Mouse (Mus musculus) heart, postnatal 4 days (tissue): Measurements from ENCODE around the gene Dao. TPM values are rescaled to one million over a fixed set of nuclear protein-coding genes. Genes with fewer than 3 reads are reported as not detected.

ENCODE experiments used
- DNase-seq: peaks from one replicate; pipeline ENCODE4 v3.0.0; 2021
- total RNA-seq, 2 experiments: library from RNA; stranded (reverse); gene quantifications; 2 replicates each; pipeline ENCODE4 v1.2.3; 2021

Gene Dao
- total RNA-seq, 2 experiments from 2014 or later, result not detected

DNA sequence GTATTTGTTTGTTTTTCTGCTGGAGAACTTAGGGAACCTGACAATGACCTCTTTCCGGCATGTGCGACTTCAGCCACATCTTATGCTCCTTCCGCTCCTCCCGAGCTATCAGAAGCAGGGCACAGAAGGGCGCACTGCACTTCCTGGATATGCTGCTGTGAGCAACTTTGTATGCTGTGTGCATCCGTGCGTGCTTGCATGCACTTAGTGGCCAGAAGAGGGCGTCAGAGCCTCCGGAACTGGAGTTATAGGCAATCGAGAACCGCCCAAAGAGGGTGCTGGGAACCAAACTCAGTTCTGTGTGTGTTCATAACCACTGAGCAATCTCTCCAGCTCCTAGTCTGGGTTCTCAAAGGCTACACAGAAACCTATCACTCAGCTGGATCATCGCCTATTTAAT is 27.1 kb downstream of the Dao start:
- no peak for DNase-seq

GRCm38 (mm10) chr5:114032161-114032763 is 28.8 kb downstream of the Dao start:
- DNase-seq, result no peak

GRCm38 (mm10) chr5:114034393-114034792 is 30.9 kb downstream of the Dao start:
- DNase-seq, result no peak

DNA sequence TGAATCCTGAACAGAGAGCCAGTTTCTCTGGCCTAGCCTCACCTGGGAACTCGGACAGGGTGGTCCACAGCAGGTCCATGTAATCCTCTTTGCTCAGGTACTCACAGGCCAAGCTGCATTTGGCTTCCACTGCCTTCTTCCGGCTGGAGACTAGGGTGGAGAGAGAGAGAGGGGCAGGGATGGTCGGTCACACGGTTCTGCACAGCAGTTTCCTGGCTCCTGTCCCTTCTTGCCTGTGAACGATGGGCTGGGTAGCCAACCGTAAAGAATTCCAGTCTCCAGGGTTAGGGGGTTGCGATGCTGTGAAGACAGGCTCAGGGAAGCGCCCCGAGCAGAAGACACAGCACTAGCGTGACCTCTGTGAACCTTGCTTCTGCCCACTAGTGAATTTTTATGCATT is 31.6 kb downstream of the Dao start:
- DNase-seq, result no peak

DNA sequence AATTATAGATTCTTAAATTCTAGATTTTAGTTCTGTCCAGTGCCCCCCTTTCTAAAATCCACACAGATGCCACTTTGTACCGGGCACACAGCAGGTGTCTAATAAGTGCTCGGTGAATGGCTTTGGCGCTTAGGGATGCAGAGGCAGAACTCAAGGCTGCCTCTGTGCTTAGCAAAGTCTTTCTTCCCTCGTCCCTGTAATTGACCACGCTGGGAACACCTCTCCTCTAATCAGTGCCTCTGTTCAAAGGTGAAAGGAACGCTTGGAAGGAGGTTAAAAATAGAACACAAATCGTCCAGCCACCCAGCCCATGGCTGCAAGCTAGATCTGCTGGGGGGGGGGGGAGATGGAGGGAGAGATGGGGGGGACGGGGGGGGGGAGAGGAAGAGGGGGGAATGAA is 37.0 kb downstream of the Dao start:
- no peak for DNase-seq

- no peak for DNase-seq
Measured at GRCm38 (mm10) chr5:114040911-114041310, 37.4 kb downstream of the Dao start.

DNA sequence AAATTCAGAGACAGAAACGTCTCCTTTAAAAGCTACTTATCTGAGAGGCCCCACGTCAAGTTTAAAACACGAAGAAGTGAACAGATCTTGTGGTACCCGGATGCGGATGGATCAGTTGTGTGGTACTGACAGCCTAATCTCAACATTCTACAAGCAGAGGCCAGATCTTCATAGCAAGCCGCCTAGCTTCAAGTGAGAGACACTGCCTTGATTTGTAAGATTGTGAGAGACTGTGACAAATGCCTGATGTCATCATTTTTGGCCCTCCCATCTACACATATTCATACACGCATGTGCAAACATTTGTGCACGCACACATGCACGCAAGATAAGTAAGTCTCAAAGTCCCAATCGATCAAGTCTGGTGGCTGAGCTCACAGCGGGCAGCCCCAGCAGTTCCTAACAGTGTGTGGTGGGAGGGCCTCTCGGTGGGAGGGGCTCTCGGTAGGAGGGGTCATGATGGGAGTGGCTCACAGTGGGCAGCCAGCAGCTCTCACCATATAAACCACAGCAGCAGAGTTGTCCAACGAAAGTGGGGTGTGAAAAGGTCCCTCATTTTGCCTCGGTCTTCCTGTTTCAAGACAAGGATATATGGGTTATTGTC is 37.9 kb downstream of the Dao start:
- DNase-seq, result peak; percentile 48

GRCm38 (mm10) chr5:114043800-114044199 is 40.3 kb downstream of the Dao start:
- DNase-seq, result no peak

DNA sequence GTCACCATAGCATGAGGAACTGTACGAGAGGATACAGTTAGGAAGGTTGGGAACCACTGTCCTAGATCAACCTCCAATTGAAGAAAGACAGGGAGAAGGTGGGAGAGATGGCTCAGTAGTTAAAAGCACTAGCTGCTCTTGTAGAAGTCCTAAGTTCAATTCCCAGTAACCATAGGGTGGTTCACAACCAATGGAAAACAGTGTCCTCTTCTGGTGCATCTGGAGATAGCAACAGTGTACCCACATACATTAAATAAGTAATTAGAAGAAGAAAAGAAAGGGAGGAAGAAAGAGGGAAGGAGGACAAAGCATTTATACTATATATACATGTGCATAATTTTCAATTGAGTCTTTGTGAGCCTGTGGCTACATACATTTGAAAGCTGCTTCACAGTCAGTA is 41.6 kb downstream of the Dao start:
- DNase-seq, result no peak

DNA sequence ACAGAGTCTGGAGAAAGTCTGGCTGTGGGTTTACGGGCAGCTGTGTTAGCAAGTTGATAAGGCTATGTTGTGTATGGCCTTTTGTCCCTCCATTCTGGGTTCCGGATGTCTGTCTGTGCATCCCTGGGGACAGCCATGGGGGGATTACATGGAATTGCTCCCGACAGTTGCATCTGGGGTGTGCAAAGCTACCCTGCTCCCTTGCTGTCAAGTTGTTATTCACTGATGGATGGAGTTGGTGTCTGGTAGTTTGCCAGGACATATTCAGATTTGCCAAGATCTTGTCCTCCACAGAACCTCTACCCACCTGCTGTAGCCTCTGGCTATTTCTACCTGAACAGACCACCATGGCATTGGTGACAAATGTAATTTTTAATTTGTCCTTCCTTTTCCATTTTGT is 42.6 kb downstream of the Dao start:
- DNase-seq, result no peak

DNA sequence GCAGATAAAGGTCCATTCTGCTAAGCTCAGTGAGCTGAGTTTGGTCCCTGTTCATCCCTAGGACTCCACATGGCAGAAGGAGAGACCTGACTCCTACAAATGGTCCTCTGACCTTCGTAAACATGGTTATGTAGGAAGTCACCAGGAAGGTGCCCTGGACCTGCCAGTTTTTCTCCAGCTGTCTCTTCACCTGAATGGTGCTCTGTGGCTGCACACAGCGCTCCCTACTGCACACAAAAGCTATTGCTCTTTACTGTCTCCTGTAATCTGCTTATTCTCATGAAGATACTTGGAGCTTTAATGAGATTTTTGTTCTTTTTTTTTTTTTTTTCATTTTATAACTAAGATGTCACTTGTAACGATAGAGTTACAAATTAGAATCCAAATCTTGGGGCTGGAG is 43.1 kb downstream of the Dao start:
- DNase-seq, result no peak

DNA sequence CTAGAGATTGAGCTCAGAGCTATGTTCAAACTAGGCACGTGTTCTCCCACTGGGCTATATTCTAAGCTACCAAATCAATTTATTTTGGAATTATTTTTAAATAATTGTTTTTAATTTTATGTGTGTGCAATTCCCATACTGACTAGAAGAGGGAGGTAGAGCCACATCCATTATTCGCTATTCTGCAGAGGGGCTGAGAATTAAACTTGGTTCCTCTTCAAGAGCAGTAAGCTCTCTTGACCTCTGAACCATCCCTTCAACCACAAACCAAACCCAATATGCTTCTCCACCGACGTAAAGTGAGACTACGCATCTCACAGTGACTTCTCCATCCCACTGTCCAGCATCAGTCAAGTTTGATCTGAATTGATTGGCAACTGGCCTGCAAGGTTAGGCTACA is 43.7 kb downstream of the Dao start:
- no peak for DNase-seq

DNA sequence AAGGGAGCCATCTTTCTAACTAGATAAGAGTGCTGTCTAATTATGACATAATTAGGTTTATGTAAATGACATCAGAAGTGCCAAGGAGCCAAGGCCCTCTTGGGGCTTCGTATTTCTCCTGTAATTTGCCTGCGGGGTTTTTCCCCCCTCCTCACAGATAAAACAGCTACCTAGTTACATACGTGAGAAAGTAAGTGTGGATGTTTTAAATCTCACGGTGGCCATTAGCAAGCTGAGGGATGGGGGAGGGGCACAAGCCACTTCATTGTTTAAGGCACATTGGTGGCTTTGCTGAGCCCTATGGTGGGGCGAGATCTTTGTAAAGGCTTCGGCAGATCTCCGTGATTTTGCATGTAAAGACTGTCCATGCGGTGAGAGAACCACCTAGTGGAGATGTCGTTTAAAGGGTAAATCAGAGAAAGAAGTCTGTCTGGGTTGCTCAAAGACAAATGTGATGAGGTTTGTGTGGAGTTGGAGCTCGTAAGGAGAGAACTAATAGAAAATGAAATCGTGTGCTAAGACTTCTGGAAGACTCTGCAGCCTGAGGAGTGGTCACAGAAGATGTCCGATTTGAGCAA is 45.3 kb downstream of the Dao start:
- DNase-seq, result no peak

- DNase-seq, result peak; percentile 87
Measured at GRCm38 (mm10) chr5:114052246-114052761, 48.8 kb downstream of the Dao start.

- DNase-seq, result no peak
Measured at GRCm38 (mm10) chr5:114057129-114057731, 53.7 kb downstream of the Dao start.

- no peak for DNase-seq
Measured at GRCm38 (mm10) chr5:114061675-114062074, 58.2 kb downstream of the Dao start.

DNA sequence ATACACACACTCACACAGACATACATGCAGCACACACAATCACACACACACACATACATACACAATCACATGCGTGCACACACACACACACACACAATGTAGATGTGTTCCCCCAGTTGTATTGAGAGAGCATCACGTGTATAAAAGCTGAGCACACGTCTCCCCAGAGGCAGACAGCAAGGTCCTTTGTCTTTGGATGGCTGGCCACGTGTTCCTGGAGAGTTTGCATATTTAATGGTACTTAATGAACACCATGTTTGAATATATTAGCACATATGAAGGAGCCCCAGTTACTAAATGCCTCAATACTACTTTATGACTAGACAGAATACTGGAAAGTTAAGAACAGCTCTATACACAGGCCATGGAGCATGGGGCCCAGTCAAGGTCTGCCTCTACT is 60.5 kb downstream of the Dao start:
- no peak for DNase-seq

GRCm38 (mm10) chr5:114065161-114065560 is 61.7 kb downstream of the Dao start, which contains the start of gene Usp30:
Usp30 (plus strand) TSS chr5:114065461.
- no peak for DNase-seq

GRCm38 (mm10) chr5:114066601-114067000 is 63.1 kb downstream of the Dao start:
- DNase-seq, result no peak

GRCm38 (mm10) chr5:114067543-114067942 is 64.0 kb downstream of the Dao start:
- DNase-seq, result no peak

DNA sequence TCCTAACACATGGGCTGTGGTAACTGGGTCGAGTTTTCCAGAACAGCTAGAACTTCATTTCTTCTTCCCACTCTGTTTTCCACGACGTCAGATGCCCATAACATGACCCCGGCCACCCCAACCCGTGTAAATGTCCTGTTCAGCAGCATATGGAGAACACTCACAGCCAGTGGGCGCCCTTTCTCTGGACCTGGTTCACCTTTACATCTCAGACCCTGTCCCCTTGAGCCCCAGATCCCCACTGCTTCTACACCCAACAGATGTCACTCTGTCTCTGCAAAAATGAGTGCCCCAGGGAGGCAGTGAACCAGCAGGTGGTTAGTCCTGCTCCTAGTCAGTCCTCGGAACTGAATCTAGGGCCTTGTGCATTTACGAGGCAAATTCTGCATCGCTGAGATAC is 64.5 kb downstream of the Dao start:
- DNase-seq, result no peak

GRCm38 (mm10) chr5:114070858-114071257 is 67.4 kb downstream of the Dao start:
- no peak for DNase-seq

GRCm38 (mm10) chr5:114072262-114072661 is 68.8 kb downstream of the Dao start:
- no peak for DNase-seq
